Mouse (Mus musculus) G1E (cell line): ENCODE results near the gene Calcoco1. TPM values are rescaled to one million over a fixed set of nuclear protein-coding genes. Genes with fewer than 3 reads are reported as not detected.

Source experiments
- ATAC-seq: 2 replicates; pipeline ENCODE4 v1.8.0; 2016; ENCODE audit warnings: mild to moderate bottlenecking; ENCODE audit not compliant: insufficient number of reproducible peaks, poor library complexity, low FRiP score, severe bottlenecking; ENCODE audit errors: extremely low read depth
- DNase-seq: peaks from one replicate; pipeline ENCODE4 v3.0.0; 2012; ENCODE audit warnings: low spot score
- H3K27me3 ChIP-seq: 2 replicates; pipeline ENCODE4 v1.6.1; 2012; ENCODE audit warnings: mild to moderate bottlenecking, low read length, inconsistent platforms; ENCODE audit not compliant: insufficient read depth
- H3K36me3 ChIP-seq: replicated peaks from 2 replicates; pipeline ENCODE3; 2012; ENCODE audit warnings: mild to moderate bottlenecking, inconsistent platforms
- H3K4me1 ChIP-seq: 2 replicates; pipeline ENCODE4 v1.6.1; 2012; ENCODE audit warnings: low read depth, low read length, inconsistent platforms, mixed read lengths; ENCODE audit not compliant: insufficient read depth
- H3K4me3 ChIP-seq: 2 replicates; pipeline ENCODE4 v1.5.1; 2012; ENCODE audit warnings: low read depth, mild to moderate bottlenecking, inconsistent platforms, low read length, moderate library complexity, mixed read lengths
- H3K9me3 ChIP-seq: replicated peaks from 2 replicates; pipeline ENCODE4 v1.6.1; 2012; ENCODE audit warnings: inconsistent platforms
- CTCF ChIP-seq: IDR thresholded peaks from 2 replicates; pipeline ENCODE4 v1.5.1; 2012; ENCODE audit warnings: low read depth, low read length, inconsistent platforms, mixed read lengths
- GATA1 ChIP-seq: IDR thresholded peaks from 2 replicates; pipeline ENCODE4 v1.6.1; 2012; ENCODE audit warnings: borderline replicate concordance, low read length, inconsistent platforms, mixed read lengths
- GATA2 ChIP-seq: IDR thresholded peaks from 2 replicates; pipeline ENCODE4 v1.6.1; 2012; ENCODE audit warnings: low read depth, low read length, inconsistent platforms, borderline replicate concordance
- POLR2AphosphoS5 ChIP-seq: IDR thresholded peaks from 2 replicates; pipeline ENCODE4 v1.6.1; 2012; ENCODE audit warnings: low read depth, low read length, inconsistent platforms; ENCODE audit not compliant: insufficient replicate concordance
- TAL1 ChIP-seq: conservative IDR thresholded peaks from 2 replicates; pipeline ENCODE4 v1.6.1; 2012; ENCODE audit warnings: low read depth, low read length, inconsistent platforms, mixed read lengths
- polyA plus RNA-seq: library from polyadenylated mRNA; stranded (reverse); fragments of >175 nt; gene quantifications from 2 replicates; pipeline ENCODE4 v1.2.3, GENCODE M21; 2012
- total RNA-seq, 2 experiments: library from RNA; stranded (forward) in 1 of 2; stranded (reverse) in 1 of 2; fragments of 200-1000 nt in 1 of 2; fragments of >200 nt in 1 of 2; fragmentation: Nextera tagmentation in 1 of 2; gene quantifications; 2 replicates each; pipeline ENCODE4 v1.2.3; 2014 to 2017

The Calcoco1 gene
- total and polyA plus RNA-seq, 3 experiments, result 12.3 to 41.0 (median 14.4) TPM

- H3K4me3 ChIP-seq, result no peak overlapping the region
- DNase-seq, result no peak
- H3K9me3 ChIP-seq, result no peaks in the 10 kb centered on the region
- no peaks in the 10 kb centered on the region for H3K36me3 ChIP-seq
- no peak for ATAC-seq
- peaks cover 8% of the 10 kb centered on the region for H3K4me1 ChIP-seq
- H3K27me3 ChIP-seq, result peaks cover 25% of the 10 kb centered on the region
- TF ChIP-seq CTCF, result no peak
- TF ChIP-seq GATA2, result no peak
- no peak for TF ChIP-seq GATA1
- TF ChIP-seq POLR2AphosphoS5, result no peak
- TF ChIP-seq TAL1, result no peak
Measured at GRCm38 (mm10) chr15:102702972-102703371, 19.0 kb downstream of the Calcoco1 start.

- H3K4me1 ChIP-seq, result peaks cover 3% of the 10 kb centered on the region
- DNase-seq (peak; percentile 40), ATAC-seq (no peak)
- TF ChIP-seq GATA1 (no peak), POLR2AphosphoS5 (no peak), CTCF (peak; percentile 80), GATA2 (no peak), TAL1 (no peak)
- peaks cover 44% of the 10 kb centered on the region for H3K27me3 ChIP-seq
- H3K4me3 ChIP-seq, result no peak overlapping the region
- H3K36me3 ChIP-seq, result no peaks in the 10 kb centered on the region
- no peaks in the 10 kb centered on the region for H3K9me3 ChIP-seq
Measured at GRCm38 (mm10) chr15:102698193-102698592, 23.8 kb downstream of the Calcoco1 start.

DNA sequence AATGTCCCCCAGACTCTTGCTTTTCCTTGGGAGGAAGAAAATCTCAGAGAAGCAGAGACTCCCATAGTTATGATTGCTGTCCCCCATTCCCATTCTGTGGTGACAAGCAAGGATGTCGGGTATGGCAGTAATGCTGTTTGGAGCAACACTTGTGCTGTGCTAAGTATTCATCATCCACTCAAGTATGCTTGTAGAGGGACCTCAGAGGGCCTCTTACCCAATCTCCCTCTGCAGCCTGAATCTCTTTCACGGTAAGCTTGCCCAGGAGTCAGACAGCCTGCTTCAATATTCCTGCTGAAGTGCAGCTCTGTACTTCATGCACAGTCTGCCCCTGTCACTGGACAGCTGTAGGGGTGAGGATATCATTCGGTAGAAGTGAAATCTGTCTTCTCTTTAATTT is 25.1 kb downstream of the Calcoco1 start:
- DNase-seq (no peak), ATAC-seq (no peak)
- H3K9me3 ChIP-seq, result no peaks in the 10 kb centered on the region
- no peaks in the 10 kb centered on the region for H3K36me3 ChIP-seq
- no peak overlapping the region for H3K4me3 ChIP-seq
- H3K4me1 ChIP-seq, result no peaks in the 10 kb centered on the region
- TF ChIP-seq CTCF, result no peak
- TF ChIP-seq TAL1, result no peak
- no peak for TF ChIP-seq GATA1
- no peak for TF ChIP-seq POLR2AphosphoS5
- TF ChIP-seq GATA2, result no peak
- H3K27me3 ChIP-seq, result peaks cover 54% of the 10 kb centered on the region

DNA sequence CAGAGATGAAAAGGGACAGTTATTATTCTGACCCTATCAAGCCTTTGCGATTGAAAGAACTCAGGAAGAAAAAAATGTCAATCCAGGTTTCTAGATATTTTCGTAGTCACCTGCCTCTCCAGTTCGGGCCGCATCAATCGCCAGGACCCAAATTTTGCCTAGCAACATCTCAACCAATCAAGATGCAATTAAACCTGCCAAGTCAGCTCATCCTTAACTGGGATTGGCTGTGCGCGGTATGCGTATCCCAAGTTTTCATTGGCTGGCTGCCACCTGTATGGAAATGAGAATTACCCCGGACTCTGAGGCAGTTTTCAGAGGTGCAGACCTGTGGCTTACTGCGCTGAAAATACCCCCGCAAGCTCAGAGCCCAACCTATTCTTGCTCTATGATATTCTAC is 28.4 kb downstream of the Calcoco1 start:
- ATAC-seq (no peak), DNase-seq (no peak)
- TF ChIP-seq CTCF (no peak), TAL1 (no peak), GATA1 (no peak), POLR2AphosphoS5 (no peak), GATA2 (no peak)
- Histone ChIP-seq H3K4me3 (no peak overlapping the region), H3K27me3 (peaks cover 45% of the 10 kb centered on the region), H3K9me3 (no peaks in the 10 kb centered on the region), H3K4me1 (no peaks in the 10 kb centered on the region), H3K36me3 (no peaks in the 10 kb centered on the region)

DNA sequence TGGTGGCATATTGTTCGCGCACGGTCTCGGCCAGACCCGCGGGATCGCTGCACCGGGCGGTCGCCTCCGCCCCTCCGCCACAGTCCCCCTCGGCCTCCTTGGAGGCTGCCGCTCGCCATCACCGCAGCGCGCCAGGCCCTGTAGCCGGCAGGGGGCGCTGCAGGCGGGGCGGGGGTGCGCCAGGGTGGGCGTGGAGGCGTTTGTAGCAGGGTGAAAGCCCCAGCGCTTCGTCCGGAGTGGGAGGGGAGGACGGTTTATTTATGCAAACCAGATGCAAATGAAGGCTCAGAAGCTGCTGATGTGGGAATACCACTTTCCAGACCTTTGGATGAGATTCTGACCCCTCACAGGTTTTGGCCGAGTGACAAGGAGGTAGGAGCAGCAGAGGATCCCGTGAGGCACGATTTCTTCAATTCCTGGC is 29.0 kb downstream of the Calcoco1 start:
- no peaks in the 10 kb centered on the region for H3K4me1 ChIP-seq
- no peaks in the 10 kb centered on the region for H3K9me3 ChIP-seq
- no peak for ATAC-seq
- peaks cover 40% of the 10 kb centered on the region for H3K27me3 ChIP-seq
- no peak for TF ChIP-seq GATA1
- 0 out of 2 replicates have a peak, but pooled peaks have one; percentile 6 for TF ChIP-seq CTCF
- H3K4me3 ChIP-seq, result no peak overlapping the region
- no peak for DNase-seq
- no peaks in the 10 kb centered on the region for H3K36me3 ChIP-seq

GRCm38 (mm10) chr15:102692321-102692804 is 29.6 kb downstream of the Calcoco1 start:
- H3K4me3 ChIP-seq, result no peak overlapping the region
- no peaks in the 10 kb centered on the region for H3K36me3 ChIP-seq
- no peak for ATAC-seq
- TF ChIP-seq GATA2 (no peak), CTCF (no peak), TAL1 (no peak), GATA1 (no peak), POLR2AphosphoS5 (no peak)
- H3K4me1 ChIP-seq, result no peaks in the 10 kb centered on the region
- peaks cover 42% of the 10 kb centered on the region for H3K27me3 ChIP-seq
- no peak for DNase-seq
- no peaks in the 10 kb centered on the region for H3K9me3 ChIP-seq

GRCm38 (mm10) chr15:102685791-102686190 is 36.2 kb downstream of the Calcoco1 start:
- H3K27me3 ChIP-seq, result peaks cover 30% of the 10 kb centered on the region
- no peaks in the 10 kb centered on the region; the same call in 1 of the 2 replicates for H3K4me1 ChIP-seq
- no peak overlapping the region for H3K4me3 ChIP-seq
- TF ChIP-seq POLR2AphosphoS5 (no peak), CTCF (no peak), TAL1 (no peak), GATA2 (no peak), GATA1 (no peak)
- DNase-seq (no peak), ATAC-seq (no peak)
- no peaks in the 10 kb centered on the region for H3K36me3 ChIP-seq
- no peaks in the 10 kb centered on the region for H3K9me3 ChIP-seq
